Mouse (Mus musculus): ENCODE measurements at regions not wholly inside any gene's neighbourhood (a gene's known extent, or its start where the extent isn't known, plus 50 kb on each side); places are given as distances from the start of the nearest gene placed in this dataset.

DNA sequence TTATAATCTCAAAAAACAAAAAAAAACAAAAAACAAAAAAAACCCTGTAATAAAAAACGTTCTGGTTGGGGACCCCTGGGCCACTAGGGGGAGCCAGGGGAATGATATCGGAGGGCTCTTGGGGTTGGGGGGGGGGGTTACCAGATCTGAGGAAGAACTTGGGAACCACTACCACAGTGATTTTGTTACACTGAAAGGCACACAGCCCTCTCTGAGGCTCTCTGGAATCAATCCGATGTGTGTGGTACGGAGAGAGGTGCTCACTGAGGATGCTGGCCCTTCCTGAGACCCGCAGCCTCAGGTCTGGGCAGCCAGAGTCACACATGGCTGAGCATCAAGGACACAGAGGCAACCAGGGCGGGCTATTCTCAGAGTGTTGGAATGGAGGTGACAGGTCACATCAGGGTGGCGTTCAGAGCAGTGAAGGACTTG lies 89.9 kb upstream of the Pabpc6 start:
- ATAC-seq (ENCODE audit: low FRiP score) (peak; percentile 31; the same call in 1 of the 2 replicates), DNase-seq (ENCODE audit: low spot score) (peak; percentile 78)
- Histone ChIP-seq H3K36me3 (ENCODE audit: control insufficient read depth, insufficient read depth, low read length) (no peaks in the 10 kb centered on the region), H3K4me1 (replicated peaks; ENCODE audit: control insufficient read depth, insufficient read depth, low read length) (peaks cover 5% of the 10 kb centered on the region; the same call in 1 of the 2 replicates), H3K27me3 (ENCODE audit: control insufficient read depth, insufficient read depth, low read length) (no peaks in the 10 kb centered on the region), H3K27ac (ENCODE audit: low read depth, low read length) (peak overlapping the region; percentile 65; the same call in 1 of the 2 replicates), H3K9me3 (ENCODE audit: control insufficient read depth, low read length) (no peaks in the 10 kb centered on the region), H3K4me2 (replicated peaks; ENCODE audit: low read depth, low read length) (no peak overlapping the region), H3K9ac (ENCODE audit: low read depth, low read length) (no peak overlapping the region), H3K4me3 (ENCODE audit: low read depth, low read length) (no peak overlapping the region)
- WGBS = 11% methylated on average over 7 of the region's 7 CpGs

DNA sequence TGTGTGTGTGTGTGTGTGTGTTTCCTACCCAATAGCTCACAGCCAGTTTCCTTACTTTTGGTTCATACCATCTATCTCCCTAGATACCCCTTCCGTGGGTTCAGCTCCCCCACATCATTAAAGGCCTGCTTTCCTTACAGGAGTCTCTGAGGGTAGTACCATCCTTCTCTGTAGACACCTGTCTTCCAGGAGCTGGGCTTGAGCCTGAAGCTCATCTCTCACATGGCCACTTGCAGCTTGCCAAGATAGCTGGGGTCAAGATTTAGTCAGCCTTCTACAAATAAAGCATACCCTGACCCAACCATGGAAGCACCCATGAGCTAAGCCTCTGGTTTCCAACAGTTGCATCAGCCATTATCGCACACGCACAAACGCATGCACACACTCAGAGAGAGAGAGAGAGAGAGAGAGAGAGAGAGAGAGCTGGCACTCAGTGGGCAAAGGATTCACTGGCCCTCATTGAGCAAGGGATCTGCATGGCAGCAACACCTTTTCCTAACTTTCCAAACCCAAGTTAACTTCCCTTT lies 88.3 kb upstream of the Pabpc6 start:
- DNase-seq (ENCODE audit: low spot score) = no peak

DNA sequence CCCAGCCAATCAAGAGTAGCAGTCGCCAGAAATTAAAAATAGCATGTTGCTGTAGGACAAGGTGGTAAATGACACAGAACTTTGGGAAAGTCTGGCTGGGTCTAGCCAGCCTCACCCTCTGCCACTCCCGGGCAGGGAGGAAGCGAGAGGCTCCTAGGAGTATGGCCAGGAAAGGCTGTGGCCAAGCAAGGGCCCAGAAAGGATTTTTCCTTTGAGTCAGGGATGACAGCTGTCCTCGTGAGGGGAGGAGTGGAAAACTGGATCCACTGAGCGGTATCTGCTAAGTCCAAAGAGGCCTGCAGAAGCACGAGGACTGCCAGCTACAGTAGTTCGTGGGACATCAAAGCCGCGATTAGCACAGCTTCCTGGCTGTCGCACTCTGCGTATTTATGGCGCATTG lies 87.2 kb upstream of the Pabpc6 start:
- 81% methylated on average over 12 of the region's 12 CpGs for WGBS
- Histone ChIP-seq H3K27ac (ENCODE audit: low read depth, low read length) (no peak overlapping the region), H3K36me3 (ENCODE audit: control insufficient read depth, insufficient read depth, low read length) (no peaks in the 10 kb centered on the region), H3K27me3 (ENCODE audit: control insufficient read depth, insufficient read depth, low read length) (no peaks in the 10 kb centered on the region), H3K9me3 (ENCODE audit: control insufficient read depth, low read length) (no peaks in the 10 kb centered on the region), H3K4me3 (ENCODE audit: low read depth, low read length) (no peak overlapping the region), H3K9ac (ENCODE audit: low read depth, low read length) (no peak overlapping the region), H3K4me2 (replicated peaks; ENCODE audit: low read depth, low read length) (no peak overlapping the region), H3K4me1 (replicated peaks; ENCODE audit: control insufficient read depth, insufficient read depth, low read length) (peaks cover 4% of the 10 kb centered on the region; the same call in 1 of the 2 replicates)
- ATAC-seq (ENCODE audit: low FRiP score) (no peak), DNase-seq (ENCODE audit: low spot score) (no peak)

More for the DNA sequence above, 88.3 kb upstream of the Pabpc6 start:
- 97% methylated on average over 4 of the region's 4 CpGs for WGBS
- Histone ChIP-seq H3K4me2 (replicated peaks; ENCODE audit: low read depth, low read length) (no peak overlapping the region), H3K4me3 (ENCODE audit: low read depth, low read length) (no peak overlapping the region), H3K27me3 (ENCODE audit: control insufficient read depth, insufficient read depth, low read length) (no peaks in the 10 kb centered on the region), H3K4me1 (replicated peaks; ENCODE audit: control insufficient read depth, insufficient read depth, low read length) (peaks cover 5% of the 10 kb centered on the region; the same call in 1 of the 2 replicates), H3K9me3 (ENCODE audit: control insufficient read depth, low read length) (no peaks in the 10 kb centered on the region), H3K9ac (ENCODE audit: low read depth, low read length) (no peak overlapping the region), H3K27ac (ENCODE audit: low read depth, low read length) (no peak overlapping the region), H3K36me3 (ENCODE audit: control insufficient read depth, insufficient read depth, low read length) (no peaks in the 10 kb centered on the region)
- no peak for ATAC-seq (ENCODE audit: low FRiP score)

DNA sequence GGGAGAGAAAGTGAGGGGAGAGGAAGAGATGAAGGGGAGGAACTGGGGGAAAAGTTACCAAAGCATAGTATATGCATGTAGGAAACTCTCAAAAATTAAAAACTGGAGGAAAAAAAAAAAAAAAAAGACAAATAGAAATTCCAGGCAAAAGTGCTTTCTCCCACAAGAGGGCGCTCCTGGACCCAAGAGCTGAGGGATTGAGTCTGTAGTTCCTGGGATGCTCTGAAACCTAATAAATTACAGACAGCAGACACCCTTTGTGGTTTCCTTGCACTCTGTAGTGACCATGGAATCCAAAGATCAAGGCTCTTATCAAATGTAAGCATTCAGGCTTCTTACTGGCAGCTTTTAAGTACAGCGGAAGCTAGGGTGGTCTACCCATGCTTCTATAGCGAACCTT lies 86.7 kb upstream of the Pabpc6 start:
- H3K9me3 ChIP-seq (ENCODE audit: control insufficient read depth, low read length) = no peaks in the 10 kb centered on the region
- 62% methylated on average over 3 of the region's 3 CpGs for WGBS
- no peak overlapping the region for H3K9ac ChIP-seq (ENCODE audit: low read depth, low read length)
- no peak for ATAC-seq (ENCODE audit: low FRiP score)
- no peaks in the 10 kb centered on the region for H3K27me3 ChIP-seq (ENCODE audit: control insufficient read depth, insufficient read depth, low read length)
- H3K27ac ChIP-seq (ENCODE audit: low read depth, low read length) = no peak overlapping the region
- H3K4me3 ChIP-seq (ENCODE audit: low read depth, low read length) = no peak overlapping the region
- no peaks in the 10 kb centered on the region for H3K36me3 ChIP-seq (ENCODE audit: control insufficient read depth, insufficient read depth, low read length)
- H3K4me2 ChIP-seq (replicated peaks; ENCODE audit: low read depth, low read length) = no peak overlapping the region
- H3K4me1 ChIP-seq (replicated peaks; ENCODE audit: control insufficient read depth, insufficient read depth, low read length) = peaks cover 4% of the 10 kb centered on the region; the same call in 1 of the 2 replicates
- peak; percentile 80 for DNase-seq (ENCODE audit: low spot score)

DNA sequence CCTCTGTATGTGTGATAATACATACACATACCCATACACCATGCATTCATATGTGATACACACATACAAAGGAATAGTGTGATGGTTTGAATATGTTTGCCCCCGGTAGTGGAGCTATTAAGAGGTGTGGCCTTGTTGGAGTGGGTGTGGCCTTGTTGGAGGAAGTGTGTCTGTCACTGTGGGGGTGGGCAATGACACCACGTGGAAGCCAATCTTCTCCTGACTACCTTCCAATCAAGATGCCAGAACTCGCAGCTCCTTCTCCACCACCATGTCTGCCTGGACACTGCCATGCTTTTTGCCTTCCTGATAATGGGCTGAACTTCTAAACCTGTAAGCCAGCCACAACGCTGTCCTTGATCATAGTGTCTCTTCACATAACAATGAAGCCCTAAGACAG lies 86.1 kb upstream of the Pabpc6 start:
- H3K9ac ChIP-seq (ENCODE audit: low read depth, low read length) = no peak overlapping the region
- H3K27ac ChIP-seq (ENCODE audit: low read depth, low read length) = no peak overlapping the region
- no peak for ATAC-seq (ENCODE audit: low FRiP score)
- WGBS = 83% methylated on average over 4 of the region's 4 CpGs
- H3K27me3 ChIP-seq (ENCODE audit: control insufficient read depth, insufficient read depth, low read length) = no peaks in the 10 kb centered on the region
- no peak overlapping the region for H3K4me2 ChIP-seq (replicated peaks; ENCODE audit: low read depth, low read length)
- H3K9me3 ChIP-seq (ENCODE audit: control insufficient read depth, low read length) = no peaks in the 10 kb centered on the region
- H3K4me1 ChIP-seq (replicated peaks; ENCODE audit: control insufficient read depth, insufficient read depth, low read length) = peaks cover 4% of the 10 kb centered on the region; the same call in 1 of the 2 replicates
- no peak for DNase-seq (ENCODE audit: low spot score)
- H3K36me3 ChIP-seq (ENCODE audit: control insufficient read depth, insufficient read depth, low read length) = no peaks in the 10 kb centered on the region
- H3K4me3 ChIP-seq (ENCODE audit: low read depth, low read length) = no peak overlapping the region

DNA sequence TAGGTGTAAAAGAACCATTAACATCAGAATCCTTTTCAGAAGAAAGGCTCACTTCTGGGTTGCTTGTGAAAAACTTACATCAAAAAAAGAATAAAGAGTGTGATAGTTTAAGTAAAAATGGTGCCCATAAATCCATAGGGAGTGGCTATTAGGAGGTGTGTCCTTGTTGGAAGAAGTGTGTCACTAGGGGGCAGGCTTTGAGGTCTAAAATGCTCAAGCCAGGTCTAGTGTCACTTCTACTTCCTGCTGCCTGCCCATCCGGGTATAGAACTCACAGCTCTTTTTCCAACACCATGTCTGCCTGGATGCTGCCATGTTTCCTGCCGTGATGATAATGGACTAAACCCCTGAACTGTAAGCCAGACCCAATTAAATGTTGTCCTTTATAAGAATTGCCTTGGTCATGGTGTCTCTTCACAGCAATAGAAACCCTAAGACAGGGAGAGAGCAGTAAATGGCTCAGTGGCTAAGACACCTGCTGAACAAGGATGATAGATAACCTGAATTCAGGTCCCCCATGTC lies 85.4 kb upstream of the Pabpc6 start:
- Histone ChIP-seq H3K4me3 (ENCODE audit: low read depth, low read length) (no peak overlapping the region), H3K27ac (ENCODE audit: low read depth, low read length) (no peak overlapping the region), H3K36me3 (ENCODE audit: control insufficient read depth, insufficient read depth, low read length) (no peaks in the 10 kb centered on the region), H3K4me2 (replicated peaks; ENCODE audit: low read depth, low read length) (no peak overlapping the region), H3K4me1 (replicated peaks; ENCODE audit: control insufficient read depth, insufficient read depth, low read length) (no peaks in the 10 kb centered on the region), H3K27me3 (ENCODE audit: control insufficient read depth, insufficient read depth, low read length) (no peaks in the 10 kb centered on the region), H3K9ac (ENCODE audit: low read depth, low read length) (no peak overlapping the region), H3K9me3 (ENCODE audit: control insufficient read depth, low read length) (no peaks in the 10 kb centered on the region)
- DNase-seq (ENCODE audit: low spot score) (no peak), ATAC-seq (ENCODE audit: low FRiP score) (no peak)
- 84% methylated on average over 2 of the region's 2 CpGs for WGBS

DNA sequence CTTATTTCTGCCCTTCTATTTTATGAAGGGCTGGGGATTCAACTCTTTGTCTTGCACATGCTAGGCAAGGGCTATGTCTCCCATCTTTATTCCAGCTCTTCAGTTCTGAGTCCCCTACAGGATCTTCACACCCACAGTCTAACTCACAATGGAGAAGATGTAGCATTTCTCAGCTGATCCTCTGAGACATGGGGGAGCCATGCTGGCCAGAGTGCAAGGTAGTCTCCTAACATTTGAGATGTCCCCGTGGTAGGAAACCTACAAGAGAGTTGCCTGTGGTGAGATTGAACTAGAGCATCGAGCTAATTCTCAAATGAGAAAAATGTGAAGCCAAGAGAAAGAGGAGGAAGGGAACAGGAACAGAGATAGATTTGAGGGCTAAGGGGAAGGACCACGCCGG lies 83.3 kb upstream of the Pabpc6 start:
- Histone ChIP-seq H3K4me3 (ENCODE audit: low read depth, low read length) (no peak overlapping the region), H3K9me3 (ENCODE audit: control insufficient read depth, low read length) (no peaks in the 10 kb centered on the region), H3K36me3 (ENCODE audit: control insufficient read depth, insufficient read depth, low read length) (no peaks in the 10 kb centered on the region), H3K4me2 (replicated peaks; ENCODE audit: low read depth, low read length) (no peak overlapping the region), H3K9ac (ENCODE audit: low read depth, low read length) (no peak overlapping the region), H3K27me3 (ENCODE audit: control insufficient read depth, insufficient read depth, low read length) (no peaks in the 10 kb centered on the region), H3K27ac (ENCODE audit: low read depth, low read length) (no peak overlapping the region), H3K4me1 (replicated peaks; ENCODE audit: control insufficient read depth, insufficient read depth, low read length) (no peaks in the 10 kb centered on the region)
- ATAC-seq (ENCODE audit: low FRiP score) (no peak), DNase-seq (ENCODE audit: low spot score) (no peak)
- WGBS = 85% methylated on average over 4 of the region's 4 CpGs

DNA sequence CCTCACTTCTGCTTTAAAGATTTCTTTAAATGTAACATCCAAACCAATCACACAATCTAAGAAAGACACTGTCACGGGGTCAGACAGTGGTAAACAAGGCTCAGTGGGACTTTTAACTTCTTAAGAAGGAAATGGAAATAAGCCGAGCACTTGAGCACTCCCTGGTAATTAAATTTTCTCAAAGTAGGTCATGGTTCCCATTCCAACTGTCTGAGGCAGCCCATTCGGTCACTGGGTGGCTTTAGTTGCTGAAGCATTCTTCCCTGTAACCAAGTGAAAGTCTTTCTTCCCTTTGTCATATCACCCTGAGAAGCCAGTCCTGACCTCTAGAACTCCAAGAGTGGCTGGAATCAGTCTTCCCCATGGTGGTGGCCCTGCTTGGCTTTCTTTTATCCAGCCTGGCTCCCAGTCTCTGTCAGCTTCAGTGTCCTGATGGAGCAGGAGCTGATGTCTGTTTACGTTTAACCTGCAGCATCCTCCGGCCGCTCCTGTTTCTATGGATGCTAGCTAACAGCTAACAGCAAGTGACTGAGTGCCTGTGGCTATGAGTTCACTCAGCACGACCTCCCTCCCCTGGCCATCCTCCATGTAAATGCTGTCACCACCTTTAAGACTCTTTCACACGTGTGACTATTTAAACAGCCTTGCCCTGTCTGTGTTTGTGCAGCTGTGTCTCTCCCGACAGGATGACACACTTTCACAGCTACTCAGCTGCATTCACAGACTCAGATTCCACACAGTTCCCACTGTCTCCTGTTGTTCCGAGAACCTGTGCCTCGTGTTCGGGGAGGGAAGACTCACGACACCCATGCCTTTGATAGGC lies 82.0 kb upstream of the Pabpc6 start:
- Histone ChIP-seq H3K4me3 (ENCODE audit: low read depth, low read length) (no peak overlapping the region), H3K27ac (ENCODE audit: low read depth, low read length) (no peak overlapping the region; the same call in 1 of the 2 replicates), H3K9ac (ENCODE audit: low read depth, low read length) (no peak overlapping the region), H3K27me3 (ENCODE audit: control insufficient read depth, insufficient read depth, low read length) (no peaks in the 10 kb centered on the region), H3K4me1 (replicated peaks; ENCODE audit: control insufficient read depth, insufficient read depth, low read length) (no peaks in the 10 kb centered on the region), H3K9me3 (ENCODE audit: control insufficient read depth, low read length) (no peaks in the 10 kb centered on the region), H3K36me3 (ENCODE audit: control insufficient read depth, insufficient read depth, low read length) (no peaks in the 10 kb centered on the region), H3K4me2 (replicated peaks; ENCODE audit: low read depth, low read length) (no peak overlapping the region)
- 36% methylated on average over 13 of the region's 13 CpGs for WGBS
- ATAC-seq (ENCODE audit: low FRiP score) (no peak), DNase-seq (ENCODE audit: low spot score) (no peak)

DNA sequence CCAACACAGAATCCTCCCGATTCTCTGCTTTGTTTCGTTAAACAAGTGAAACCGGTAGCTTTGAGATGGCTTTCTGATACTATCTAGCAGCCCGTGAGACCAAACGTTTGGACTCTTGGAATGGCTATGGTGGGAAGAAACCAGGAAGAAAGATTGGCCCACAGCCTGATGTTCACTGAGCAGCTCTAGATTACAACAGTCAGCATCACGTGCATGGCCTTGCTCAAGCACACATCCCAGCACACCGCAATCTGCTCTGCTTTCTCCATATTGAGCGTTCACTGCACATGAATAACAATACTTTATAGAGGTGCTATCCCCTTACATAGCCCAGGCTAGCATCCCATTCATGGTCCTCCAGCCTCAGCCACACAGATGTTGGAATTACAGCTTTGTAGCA lies 80.5 kb upstream of the Pabpc6 start:
- WGBS = 92% methylated on average over 8 of the region's 8 CpGs

More for the DNA sequence above, 80.5 kb upstream of the Pabpc6 start:
- H3K27ac ChIP-seq (ENCODE audit: low read depth, low read length) = no peak overlapping the region
- no peaks in the 10 kb centered on the region for H3K4me1 ChIP-seq (replicated peaks; ENCODE audit: control insufficient read depth, insufficient read depth, low read length)
- H3K27me3 ChIP-seq (ENCODE audit: control insufficient read depth, insufficient read depth, low read length) = no peaks in the 10 kb centered on the region
- H3K4me3 ChIP-seq (ENCODE audit: low read depth, low read length) = no peak overlapping the region
- no peaks in the 10 kb centered on the region for H3K36me3 ChIP-seq (ENCODE audit: control insufficient read depth, insufficient read depth, low read length)
- H3K9me3 ChIP-seq (ENCODE audit: control insufficient read depth, low read length) = no peaks in the 10 kb centered on the region
- no peak overlapping the region for H3K4me2 ChIP-seq (replicated peaks; ENCODE audit: low read depth, low read length)
- H3K9ac ChIP-seq (ENCODE audit: low read depth, low read length) = no peak overlapping the region
- ATAC-seq (ENCODE audit: low FRiP score) (no peak), DNase-seq (ENCODE audit: low spot score) (no peak)
